Mouse (Mus musculus) CD8-positive naive resting alpha-beta T cell, adult 2 months (primary cell): ENCODE measurements around the gene Nptxr.

Experiments used
- DNase-seq, 2 experiments: peaks; one replicate each; pipeline ENCODE4 v3.0.0; 2022; ENCODE audit warnings: low read depth in 2 of 2, low spot score in 2 of 2

The Nptxr gene

DNA sequence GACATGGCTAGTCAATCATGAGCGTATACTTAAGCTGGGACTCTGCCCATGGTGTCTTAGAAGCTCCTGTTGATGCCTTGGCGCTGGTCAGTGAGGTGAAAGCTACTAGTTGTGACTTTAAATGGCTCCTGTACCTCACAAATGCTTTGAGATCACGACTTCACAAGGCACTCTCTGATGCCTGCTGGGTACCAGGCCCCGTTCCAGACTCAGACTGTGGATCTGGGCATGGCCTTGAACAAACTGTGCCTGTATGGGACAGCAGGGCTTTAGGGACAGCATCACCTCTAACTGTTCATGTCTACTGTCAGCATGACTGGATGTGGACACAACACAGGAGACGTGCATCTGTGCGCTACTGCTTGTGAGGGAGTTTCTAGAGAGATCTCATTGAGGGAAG lies 13.7 kb downstream of the Nptxr start:
- no peak for DNase-seq

GRCm38 (mm10) chr15:79790111-79790510 lies 14.5 kb downstream of the Nptxr start:
- no peak for DNase-seq

DNA sequence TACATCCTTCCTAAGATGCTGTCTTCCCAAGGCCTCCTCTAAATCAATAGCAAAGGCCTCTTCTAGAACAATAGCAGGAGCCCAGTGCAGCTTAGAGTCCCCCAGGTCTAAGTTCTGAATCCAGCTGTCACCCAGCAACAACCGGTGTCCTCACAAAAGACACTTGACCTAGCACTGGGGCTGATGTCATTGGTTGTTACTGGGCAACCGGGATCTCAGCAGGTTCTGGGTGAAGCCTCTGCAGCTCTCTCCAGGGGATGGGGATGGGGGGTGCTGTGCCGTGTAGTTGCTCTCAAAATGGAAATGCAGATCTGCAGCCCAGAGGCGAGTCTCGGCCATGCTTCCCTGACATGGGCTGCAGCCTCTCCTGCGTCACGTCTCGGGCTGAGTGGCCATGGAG lies 16.8 kb downstream of the Nptxr start:
- no peak for DNase-seq

- DNase-seq: no peak
Measured at GRCm38 (mm10) chr15:79785056-79785455, 19.5 kb downstream of the Nptxr start.

- no peak for DNase-seq
Measured at GRCm38 (mm10) chr15:79777749-79778148, 26.8 kb downstream of the Nptxr start, which contains the start of gene Dnal4. TSS of gene Dnal4 (minus strand) at chr15:79777849.

DNA sequence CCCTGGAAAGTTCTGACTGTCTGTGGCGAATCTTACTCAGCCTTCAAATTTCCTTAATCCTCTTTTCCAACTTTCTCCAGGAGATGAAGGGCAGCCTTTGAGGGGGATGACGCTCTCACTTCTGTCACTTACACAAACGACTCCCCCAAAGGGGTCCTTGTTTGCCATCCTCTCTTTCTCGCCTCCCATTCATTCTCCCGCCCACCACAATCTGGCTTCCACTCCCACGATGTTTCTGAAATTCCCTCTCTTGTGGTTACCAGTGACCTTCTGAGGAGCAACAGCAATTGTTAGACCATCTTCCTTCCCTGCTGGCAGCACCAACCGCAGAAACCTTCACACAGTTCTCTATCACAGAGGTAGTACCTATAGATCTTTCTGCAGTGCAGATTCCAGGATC lies 28.9 kb downstream of the Nptxr start:
- no peak for DNase-seq

DNA sequence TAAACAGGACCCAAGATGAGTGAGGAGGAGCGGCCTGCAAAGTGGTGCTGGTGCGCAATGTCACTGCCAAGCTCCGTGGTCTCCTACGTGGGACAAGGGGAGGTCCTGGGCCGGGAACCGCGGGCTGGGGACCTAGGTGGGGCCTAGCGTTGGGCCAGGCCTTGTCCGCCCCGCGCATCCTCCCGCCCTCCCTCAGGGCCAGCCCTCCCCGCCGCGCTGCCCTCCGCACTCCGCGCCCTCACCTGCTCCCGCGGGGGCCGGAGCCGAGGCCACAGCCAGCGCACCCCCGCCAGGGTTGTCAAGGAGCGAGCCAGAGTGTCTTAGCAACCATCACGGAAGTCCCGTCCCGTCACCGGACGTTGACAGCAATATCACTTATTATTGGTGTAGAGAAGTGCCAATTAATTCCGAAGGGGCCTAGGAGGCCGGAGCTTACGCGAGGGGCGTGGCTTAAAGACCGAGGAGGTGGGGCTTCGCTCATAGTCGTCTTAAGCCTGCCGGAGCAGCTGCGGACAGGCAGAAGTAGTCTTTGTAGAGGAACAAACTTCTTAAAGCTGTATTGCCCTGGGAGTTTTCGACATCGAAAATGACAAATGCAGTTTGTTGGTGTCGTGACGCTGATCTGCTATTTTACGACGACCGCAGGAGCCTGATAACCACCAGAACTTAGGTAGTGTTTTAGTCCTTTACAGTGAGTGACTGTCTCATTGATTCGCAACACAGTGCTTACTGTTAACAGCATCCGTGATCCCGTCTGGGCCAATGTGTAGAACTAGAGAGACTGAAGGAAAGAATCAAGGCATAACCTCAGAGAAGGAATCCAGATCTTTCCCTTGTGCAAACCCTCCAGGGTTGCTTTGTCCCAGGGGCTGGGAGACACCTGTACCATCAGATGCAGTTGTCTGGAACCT lies 30.2 kb downstream of the Nptxr start:
- peak; percentile 94 to 97 for DNase-seq

GRCm38 (mm10) chr15:79770629-79771240 lies 33.8 kb downstream of the Nptxr start:
- no peak for DNase-seq

GRCm38 (mm10) chr15:79768302-79768701 lies 36.3 kb downstream of the Nptxr start:
- no peak for DNase-seq

DNA sequence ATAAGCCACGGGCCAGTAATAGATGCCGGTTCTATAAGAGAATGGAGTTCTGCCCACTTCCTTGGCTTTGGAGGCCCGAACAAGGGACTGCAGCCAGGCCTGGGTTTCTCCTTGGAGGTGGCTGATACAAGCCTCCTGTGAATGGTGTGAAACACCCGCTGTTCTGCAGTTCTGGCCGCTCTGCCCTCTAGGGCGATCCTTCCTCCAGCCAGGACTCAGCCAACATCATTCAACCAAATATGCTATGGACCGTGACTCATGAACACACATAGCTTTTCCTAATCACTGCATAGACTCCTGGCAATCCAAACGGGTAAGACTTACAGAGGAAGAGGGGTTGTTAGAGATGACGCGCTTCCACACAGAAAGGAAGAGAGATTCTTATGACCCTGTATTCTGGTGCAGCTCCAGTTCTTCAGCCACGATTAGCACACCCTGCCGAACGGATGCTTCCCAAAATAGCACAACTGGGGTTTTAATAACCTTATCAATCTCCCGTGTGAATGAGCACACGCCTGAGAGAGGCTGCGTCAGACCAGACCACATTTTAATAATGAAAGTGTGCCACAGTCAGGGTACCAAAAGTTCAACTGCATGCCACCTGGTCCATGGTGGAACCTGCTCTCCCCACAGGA lies 37.1 kb downstream of the Nptxr start:
- DNase-seq: no peak

DNA sequence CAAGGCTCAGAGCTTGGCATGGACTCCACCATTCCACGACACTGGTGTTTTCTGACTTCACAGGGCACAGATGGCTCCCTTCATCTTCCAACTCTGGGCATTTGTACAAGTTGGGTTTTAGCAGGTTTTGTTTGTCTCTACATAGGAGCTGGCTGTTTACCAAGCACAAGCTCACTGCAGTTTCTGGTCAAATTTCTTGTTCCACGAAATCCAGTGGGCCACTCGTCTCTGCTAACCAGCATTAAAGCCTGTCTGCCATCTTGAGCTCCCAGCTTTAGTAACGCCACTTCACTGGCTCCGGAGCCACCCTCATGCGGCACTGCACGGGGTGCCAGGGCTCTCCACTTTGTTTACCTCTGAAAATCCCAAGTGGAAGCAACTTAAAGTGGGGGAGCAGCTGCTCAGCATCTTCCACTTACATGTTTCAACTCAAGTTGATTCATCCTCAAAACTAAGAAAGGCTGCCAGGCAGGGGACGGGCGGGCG lies 37.9 kb downstream of the Nptxr start:
- no peak for DNase-seq

GRCm38 (mm10) chr15:79766168-79766567 lies 38.4 kb downstream of the Nptxr start:
- no peak for DNase-seq

DNA sequence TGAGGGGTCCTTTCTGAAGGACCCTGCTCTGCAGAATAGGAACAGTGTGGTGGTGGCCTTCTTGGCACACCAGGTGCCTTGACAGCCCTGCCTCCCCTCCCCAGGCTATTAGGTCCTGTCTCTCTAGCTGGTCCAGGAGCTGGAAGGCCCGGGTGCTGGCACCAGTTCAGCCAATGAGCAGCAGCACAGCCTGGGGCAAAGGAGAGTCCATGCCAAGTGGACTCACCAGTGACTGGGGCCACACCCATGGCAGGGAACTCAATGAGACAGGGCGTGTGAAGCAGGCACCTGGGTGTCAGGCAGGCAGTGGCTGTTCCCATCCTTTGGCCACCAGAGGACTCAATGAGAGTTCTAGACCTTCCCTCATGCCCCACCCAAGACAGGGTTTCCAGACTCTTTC lies 39.2 kb downstream of the Nptxr start:
- no peak for DNase-seq

GRCm38 (mm10) chr15:79764539-79765267 lies 39.9 kb downstream of the Nptxr start:
- no peak for DNase-seq

GRCm38 (mm10) chr15:79763601-79764246 lies 40.8 kb downstream of the Nptxr start:
- no peak for DNase-seq

DNA sequence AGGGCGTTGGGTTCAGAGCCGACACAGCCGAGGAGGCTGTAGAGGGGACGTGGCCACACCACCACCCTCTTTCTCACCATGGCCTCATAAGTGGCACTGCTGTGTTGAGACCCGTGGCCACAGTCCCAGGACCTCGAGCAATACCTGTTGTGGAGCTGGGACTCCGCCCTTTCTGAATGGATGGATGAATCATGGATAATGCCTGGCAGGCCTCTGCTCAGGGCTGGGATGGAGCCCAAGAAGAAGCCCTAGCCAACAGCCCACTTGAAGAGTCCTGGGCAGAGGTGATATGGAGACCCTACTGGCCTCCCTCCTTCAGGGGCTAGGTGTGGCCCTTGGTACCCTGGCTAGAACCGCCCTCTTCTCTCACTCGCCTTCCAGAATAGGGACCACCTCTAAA lies 41.6 kb downstream of the Nptxr start:
- no peak for DNase-seq

- no peak for DNase-seq
Measured at GRCm38 (mm10) chr15:79760956-79761355, 43.6 kb downstream of the Nptxr start.

DNA sequence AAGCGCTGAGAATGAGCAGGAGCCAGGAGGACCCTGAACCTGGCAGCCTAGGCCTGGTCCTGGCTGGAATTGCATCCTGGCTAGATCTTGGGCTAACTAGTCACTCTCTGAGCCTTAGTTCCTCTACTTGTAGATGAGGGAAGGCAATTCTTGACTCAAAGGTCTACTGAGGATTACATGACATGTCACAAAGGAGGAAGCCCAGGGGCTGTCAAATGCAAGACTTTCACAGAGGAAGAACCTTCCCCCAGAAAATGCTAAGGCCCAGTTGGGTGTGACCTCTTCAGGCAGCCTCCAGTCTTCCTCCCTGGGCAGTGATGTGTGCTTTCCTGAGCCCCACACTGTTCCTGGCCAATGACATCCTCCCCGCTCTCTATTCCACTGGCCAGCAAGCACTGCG lies 47.4 kb downstream of the Nptxr start:
- DNase-seq: no peak

- DNase-seq: no peak
Measured at GRCm38 (mm10) chr15:79755977-79756625, 48.5 kb downstream of the Nptxr start.

- no peak for DNase-seq
Measured at GRCm38 (mm10) chr15:79755176-79755575, 49.4 kb downstream of the Nptxr start.
